Mouse (Mus musculus) liver (tissue): ENCODE measurements at regions not wholly inside any gene's neighbourhood (a gene's known extent, or its start where the extent isn't known, plus 50 kb on each side); places are given as distances from the start of the nearest gene placed in this dataset.
A peak's percentile ranks its signal among the peaks of the same experiment; 100 is the strongest.
"Not testable (repeated sequence)": the region's sequence is repeated elsewhere in the genome, so short reads cannot be mapped to it uniquely, and the experiment has no call there.

Experiments
- DNase-seq: peaks from one replicate; pipeline ENCODE4 v3.0.0-alpha.2; 2020; ENCODE audit warnings: mixed read lengths

GRCm38 (mm10) chr6:103809986-103810341 lies 299.6 kb downstream of the Chl1 start:
- no peak for DNase-seq

DNA sequence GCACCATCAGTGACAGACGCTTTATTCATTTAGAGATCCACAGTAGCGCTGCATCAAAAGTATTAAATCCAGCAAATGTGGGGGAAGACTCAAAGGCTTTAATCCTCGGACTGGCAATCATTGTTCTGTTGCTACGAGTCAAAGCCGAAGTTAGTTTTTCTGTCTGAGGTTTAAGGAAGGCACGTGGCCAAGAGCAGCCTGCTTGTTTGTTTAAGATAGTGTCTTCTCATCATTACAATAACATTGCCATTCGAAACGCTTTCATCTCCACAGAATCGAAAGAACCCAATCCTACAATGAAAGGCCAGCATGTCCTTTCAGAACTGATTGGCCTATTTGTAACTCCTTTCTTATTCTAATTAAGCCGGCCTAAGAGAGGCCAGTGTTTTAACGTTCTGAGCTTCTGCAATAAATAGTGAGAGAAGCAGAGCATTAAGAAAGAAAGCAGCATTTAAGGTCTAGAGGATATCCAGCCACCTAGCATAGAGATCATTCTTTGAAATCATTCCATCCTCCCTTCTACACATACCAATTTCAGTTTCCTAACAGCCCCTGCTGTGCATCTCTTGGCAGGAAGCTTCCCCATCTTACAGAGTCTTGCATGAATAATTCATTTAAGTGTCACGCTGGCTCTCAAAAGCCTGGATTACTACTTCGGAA lies 300.1 kb downstream of the Chl1 start:
- DNase-seq: no peak

DNA sequence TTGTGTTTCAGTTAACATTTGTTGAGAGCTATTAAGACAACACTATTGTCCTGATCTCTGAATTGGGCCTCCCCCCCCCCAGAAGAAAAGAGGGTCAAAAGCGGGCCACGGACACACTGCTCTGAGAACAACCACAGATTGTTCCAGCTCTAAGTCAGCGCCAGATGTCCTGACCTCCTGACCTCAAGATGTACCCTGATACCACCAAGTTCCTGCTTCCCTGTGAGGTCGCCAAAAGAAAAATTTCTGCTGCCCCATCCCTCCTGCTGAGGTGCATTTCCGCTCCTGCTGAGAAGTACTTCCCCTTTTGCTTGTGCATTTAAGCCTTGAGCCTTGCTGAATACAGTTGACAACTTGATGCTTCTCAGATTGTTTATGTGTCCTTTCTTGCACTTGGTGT lies 306.0 kb downstream of the Chl1 start:
- not testable (repeated sequence) for DNase-seq

GRCm38 (mm10) chr6:103826042-103826441 lies 315.7 kb downstream of the Chl1 start:
- DNase-seq: no peak

GRCm38 (mm10) chr6:103827623-103828022 lies 317.2 kb downstream of the Chl1 start:
- DNase-seq: no peak

GRCm38 (mm10) chr6:103828866-103829265 lies 318.5 kb downstream of the Chl1 start:
- DNase-seq: no peak

- no peak for DNase-seq
These were observed 321.9 kb downstream of the Chl1 start for GRCm38 (mm10) chr6:103832301-103832700.

DNA sequence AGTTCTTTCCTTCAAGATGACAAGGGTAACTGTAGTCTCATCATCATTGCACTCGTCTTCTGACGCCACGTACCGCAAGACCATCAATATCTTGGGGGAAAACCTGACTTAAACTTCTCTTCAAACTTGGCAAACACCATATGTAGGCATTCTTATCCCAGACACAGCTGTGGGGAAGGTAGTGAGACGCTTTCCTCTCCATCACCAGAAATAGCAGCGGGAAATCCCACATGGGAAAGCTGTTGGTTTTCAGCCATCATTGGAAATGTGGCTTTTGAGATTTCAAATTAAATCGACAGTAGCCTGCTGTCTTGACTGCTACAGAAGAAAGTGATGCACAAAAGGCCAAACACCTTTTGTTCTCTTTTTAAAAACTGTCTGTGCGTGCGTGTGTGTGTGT lies 322.4 kb downstream of the Chl1 start:
- DNase-seq: no peak

GRCm38 (mm10) chr6:103833501-103834132 lies 323.2 kb downstream of the Chl1 start:
- DNase-seq: peak; percentile 45

GRCm38 (mm10) chr6:103834726-103835229 lies 324.4 kb downstream of the Chl1 start:
- DNase-seq: no peak

DNA sequence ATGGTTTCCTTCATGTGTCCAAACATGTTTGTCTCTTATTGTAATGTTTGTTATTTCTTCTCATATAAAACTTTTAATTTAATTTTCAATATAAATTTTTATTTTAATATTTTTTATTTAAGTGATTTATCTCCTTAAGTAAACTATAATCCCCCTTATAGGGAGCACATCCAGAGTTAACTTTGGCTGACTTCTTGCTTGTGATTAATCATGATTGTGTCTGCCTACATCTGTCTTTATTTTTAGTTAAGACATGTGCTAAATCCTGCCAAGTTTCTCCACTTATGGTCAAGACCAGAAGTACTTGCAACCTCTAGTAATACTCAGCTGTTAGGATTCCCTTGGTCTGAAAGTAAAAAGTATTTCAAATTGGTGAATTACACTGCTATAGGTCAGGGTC lies 349.4 kb downstream of the Chl1 start:
- no peak for DNase-seq

DNA sequence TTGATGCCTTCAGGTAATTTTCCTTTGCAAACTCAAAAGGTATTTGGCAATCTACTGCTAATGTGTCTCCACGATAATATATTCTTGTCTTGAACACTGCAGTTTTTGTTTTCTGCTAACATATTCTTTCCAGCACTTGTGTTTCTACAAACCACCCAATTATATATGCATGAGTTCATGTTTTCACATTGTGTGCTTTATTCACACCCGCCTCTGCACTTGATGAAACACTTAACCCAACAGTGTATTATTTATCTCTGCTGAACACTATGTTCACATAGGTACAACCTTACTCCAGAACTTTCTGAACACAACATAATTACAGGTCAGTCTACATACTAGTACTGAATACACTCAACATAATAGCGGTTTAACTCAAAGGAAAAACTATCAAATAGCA lies 383.1 kb downstream of the Chl1 start:
- DNase-seq: no peak

DNA sequence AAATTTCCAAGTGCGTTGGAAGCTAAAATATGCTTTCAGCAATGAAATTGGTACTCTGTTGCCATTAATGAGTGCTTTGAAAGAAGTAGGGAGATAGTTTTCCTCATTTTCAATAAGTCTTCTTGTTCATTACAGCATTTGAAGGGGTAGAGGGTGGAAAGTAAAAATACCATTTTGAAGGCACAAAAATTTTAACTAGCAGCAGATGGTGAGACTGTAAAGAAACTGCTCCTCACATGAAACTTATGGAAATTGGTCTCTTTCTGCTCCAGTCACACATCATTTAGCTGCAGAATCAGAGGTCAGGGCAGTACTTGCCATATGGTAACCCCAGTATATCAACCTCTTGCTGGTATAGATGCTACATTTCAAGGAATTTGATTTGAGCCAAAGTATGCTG lies 414.1 kb downstream of the Chl1 start:
- DNase-seq: no peak

DNA sequence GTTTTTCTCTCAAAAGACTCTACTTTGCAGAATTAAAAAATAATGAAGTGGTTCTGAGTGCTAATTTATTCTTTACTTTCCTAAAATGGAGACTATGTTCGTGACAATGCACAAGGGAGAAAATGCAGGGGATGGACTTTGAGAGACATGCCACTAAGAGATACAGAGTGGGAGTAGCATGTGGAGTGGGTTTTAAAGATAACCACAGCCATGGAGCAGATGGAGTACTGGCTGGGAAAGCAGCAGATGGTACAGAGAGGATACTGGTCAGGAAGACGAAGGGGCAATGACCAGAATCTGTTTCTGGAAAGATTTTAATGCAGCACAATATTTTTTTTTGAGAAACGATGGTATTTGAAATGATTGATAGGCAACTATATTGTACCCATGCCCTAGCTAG lies 416.7 kb downstream of the Chl1 start:
- no peak for DNase-seq

GRCm38 (mm10) chr6:103940345-103940744 lies 430.0 kb downstream of the Chl1 start:
- no peak for DNase-seq

GRCm38 (mm10) chr6:103944361-103944760 lies 434.0 kb downstream of the Chl1 start:
- DNase-seq: no peak

DNA sequence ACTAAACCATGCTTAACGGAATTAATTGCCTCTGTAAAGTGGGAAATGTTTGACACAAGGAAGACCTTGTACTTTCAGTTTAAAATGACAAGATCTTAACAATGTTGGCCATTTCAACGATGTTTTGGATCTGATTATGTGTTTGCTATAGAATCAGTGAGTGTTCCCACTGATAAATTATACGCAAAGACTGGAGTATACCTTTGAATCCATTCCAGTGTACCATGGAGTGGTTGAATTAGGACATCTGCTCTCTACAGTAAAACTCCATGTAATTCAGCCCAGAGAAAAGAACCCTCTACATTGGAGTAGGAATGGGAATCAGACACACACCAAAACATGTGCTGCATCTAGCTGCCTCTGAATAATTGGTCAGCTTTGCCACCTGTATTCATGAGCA lies 437.1 kb downstream of the Chl1 start:
- no peak for DNase-seq

- no peak for DNase-seq
These were observed 442.9 kb downstream of the Chl1 start for GRCm38 (mm10) chr6:103953134-103953771.

GRCm38 (mm10) chr6:103959002-103959401 lies 448.6 kb downstream of the Chl1 start:
- no peak for DNase-seq

GRCm38 (mm10) chr6:103967811-103968420 lies 457.5 kb downstream of the Chl1 start:
- DNase-seq: no peak

GRCm38 (mm10) chr6:103999186-103999585 lies 488.8 kb downstream of the Chl1 start:
- no peak for DNase-seq

DNA sequence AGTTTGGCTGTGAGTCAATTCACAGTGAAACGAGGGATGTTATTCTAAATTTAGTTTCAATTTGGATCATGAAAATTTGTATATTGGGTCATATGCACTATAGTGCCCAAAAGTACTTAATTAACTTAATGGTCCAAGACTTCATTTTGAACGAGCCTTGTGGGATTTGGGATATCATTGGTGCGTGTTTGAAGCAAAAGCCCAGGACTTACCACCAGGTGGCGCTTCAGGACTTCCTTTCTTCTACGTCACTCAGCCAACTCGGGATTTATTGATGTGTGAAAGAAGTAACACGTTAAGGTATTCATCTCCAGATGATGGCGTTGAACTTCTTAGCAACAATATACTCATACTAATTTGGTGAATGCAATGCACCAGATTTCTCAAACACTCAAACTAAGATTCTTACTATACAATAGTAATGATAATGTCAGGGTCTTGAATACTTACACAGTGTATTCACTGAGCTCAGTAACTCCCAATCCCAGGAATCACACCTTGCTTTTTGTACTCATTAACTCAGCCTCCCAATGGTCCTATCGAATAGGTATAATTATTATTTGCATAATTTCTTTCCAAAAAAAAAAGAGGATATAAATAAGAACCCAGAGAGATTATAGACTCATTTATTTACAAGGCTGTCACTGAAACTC lies 464.0 kb upstream of the Cntn6 start:
- DNase-seq: peak; percentile 58

DNA sequence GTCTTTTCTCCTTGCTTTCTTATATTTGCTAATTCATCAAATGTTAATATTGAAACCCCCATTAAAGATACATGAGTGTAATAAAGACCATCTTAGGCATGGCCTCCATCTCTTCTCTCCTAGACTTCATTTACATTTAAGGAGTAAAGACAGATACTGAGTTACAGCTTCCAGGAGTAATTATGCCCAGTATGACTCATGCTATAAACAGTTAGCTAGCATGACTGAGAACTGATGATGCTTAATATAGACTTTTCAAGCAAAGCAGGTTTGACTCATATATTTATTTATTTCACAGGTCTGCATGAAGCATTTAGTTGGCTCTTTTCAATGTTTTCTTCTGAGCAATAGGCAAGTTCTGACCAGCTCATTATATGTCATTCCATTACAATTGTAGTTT lies 453.7 kb upstream of the Cntn6 start:
- no peak for DNase-seq
